Mouse (Mus musculus) monocyte, adult 2 months (primary cell): ENCODE results near the gene Ctse.

Source experiments
- DNase-seq, 2 experiments: peaks; one replicate each; pipeline ENCODE4 v3.0.0; 2022; ENCODE audit warnings: low spot score in 2 of 2, low read depth in 1 of 2

Gene Ctse

DNA sequence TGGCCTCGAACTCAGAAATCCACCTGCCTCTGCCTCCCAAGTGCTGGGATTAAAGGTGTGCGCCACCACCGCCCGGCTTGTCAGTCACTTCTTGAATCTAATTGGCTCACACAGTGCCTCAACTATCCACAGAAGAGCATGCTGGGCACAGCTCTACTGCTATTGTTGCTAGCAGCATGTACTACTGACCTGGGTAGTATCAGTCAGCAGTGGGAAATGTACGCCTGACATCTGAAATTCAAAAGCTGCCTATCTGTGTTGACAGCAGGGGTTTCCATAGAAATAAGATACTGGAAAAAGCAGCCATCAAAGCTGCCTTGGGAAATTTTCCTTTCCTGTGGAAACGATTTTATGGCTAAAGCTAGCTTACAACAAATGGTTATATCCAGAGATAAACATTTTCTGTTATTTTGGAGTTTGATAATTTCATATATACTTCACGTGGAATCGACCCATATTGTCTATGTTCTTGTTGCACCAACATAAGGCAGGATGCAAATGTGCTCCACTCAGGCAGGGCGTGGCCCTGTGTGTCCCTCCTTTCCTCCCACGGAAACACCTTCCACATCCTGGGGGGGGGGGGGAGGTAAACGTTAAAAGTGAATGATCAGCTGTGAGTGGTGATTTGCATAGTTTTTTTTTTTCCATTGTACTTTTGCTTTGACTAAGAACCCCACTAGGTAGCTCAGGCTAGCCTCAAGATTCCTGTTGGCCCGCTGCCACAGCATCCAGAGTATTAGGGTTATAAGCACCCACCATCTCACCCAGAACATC lies 14.8 kb downstream of the Ctse start:
- DNase-seq: no peak

DNA sequence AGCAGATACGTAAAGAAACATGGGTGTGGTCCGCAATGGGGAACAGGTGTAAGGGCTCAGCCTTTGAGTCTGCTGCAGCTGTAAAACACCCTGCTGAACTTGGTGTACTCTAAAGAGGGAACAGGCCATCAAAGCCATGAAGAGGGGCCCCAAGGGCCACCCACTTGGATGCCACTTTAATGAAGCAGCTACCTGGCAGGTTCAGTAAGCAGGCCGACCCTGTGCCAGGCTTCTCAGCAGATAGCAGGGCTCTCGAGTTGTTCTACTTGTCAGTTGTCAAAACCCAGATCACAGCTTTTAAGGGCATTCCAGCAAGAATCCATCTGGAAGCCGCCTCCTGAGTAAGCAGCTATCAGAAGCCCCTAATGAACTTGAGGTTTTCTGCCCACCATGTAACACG lies 17.5 kb downstream of the Ctse start:
- DNase-seq: no peak

DNA sequence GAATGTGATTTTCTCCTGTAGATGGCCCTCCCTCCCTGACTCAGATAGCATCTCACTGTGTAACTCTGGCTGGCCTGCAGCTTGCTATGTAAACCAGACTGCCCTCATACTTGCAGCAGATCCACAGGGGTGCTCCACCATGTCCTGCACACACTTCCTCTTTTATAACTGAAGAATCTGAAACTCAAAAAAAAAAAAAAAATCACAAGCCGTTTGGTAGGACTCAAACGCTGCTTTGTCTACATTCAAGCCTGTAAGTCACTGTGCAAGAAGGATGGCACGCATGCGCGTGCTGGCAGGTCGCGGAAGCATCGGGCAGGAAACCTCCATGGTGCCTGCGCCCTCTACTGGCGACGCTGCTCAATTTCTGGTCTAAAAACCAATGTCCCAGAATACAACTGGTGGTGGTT lies 19.8 kb downstream of the Ctse start:
- DNase-seq: peak; percentile 78 to 82

DNA sequence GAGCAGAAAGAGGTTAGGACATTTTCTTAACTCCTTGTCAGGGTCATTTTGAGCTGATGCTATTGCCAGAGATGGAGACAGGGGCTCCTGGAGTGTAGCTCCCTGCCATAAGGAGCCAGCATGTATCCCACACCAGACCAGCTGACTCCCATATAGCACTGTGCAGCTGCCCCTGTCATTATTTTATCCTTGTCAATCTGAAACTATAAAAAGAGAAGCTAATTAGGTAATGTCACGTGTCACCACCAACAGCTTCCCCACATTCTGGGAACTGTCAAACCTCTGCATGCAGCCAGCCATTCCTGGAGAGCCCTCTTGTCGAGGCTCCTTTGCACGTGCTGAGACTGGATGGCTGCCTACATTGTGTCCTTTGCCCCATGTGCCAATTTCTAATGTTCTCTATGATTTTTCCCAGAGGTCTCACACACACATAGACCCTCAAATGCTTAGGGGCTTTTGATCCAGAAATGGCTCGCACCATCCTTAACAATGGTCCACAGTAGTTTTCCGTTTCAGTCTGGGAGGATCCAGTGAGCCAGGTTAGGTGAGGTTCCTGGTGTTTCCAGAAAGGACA lies 21.5 kb downstream of the Ctse start:
- DNase-seq: no peak

DNA sequence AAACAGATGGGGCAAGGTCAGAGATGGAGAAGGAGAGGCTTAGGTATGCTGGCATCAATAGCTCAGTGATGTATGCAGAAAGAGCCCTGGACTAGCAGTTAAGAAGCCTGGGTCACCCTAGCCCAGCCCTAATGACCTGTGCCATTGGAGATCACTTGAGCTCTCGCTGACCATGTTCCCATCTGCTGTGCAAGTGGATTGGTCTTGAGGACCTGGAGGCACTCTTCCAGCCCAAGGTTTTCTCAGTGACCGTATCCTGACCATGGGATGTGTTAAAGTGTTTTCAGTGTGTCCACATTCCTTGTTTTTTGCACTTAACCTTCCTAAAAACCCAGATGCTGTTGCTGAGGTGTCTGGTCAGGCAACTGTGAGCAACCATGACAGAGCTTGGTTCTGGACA lies 22.2 kb downstream of the Ctse start:
- DNase-seq: no peak

DNA sequence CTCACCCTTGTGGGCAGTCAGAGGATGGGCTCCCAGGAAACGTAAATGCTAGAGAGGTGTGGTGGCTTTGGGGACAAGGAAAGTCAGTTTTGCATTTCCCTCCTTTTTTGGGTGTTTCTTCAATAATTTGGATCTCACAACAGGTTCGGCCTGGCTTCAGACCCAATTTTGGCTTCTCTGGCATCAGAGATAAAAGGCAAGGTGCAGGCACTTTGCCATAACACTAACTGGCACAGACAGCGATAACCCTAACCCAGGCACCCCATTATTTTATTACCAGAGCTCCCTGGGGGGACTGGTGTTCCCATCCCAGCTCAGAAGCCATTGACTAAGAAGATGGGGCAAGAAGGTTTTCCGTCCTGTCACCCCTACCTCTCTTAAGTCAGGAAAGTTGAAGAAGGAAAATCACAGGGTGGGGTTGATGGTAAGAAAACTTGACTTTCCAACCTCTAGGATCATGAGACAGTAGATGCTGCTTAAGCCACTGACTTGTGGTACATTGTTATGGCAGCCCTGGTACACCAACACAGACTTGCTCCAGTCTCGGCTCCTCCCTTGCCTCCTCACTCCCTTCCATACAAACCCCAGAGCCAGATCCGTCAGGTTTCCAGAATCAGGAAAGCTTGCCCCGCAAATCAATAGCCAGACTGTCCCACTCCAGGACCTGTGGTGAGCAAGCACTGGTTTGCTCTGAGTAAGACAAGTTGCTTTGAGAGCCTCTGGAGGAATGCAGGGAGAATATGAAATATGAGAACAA lies 22.8 kb downstream of the Ctse start:
- DNase-seq: no peak

DNA sequence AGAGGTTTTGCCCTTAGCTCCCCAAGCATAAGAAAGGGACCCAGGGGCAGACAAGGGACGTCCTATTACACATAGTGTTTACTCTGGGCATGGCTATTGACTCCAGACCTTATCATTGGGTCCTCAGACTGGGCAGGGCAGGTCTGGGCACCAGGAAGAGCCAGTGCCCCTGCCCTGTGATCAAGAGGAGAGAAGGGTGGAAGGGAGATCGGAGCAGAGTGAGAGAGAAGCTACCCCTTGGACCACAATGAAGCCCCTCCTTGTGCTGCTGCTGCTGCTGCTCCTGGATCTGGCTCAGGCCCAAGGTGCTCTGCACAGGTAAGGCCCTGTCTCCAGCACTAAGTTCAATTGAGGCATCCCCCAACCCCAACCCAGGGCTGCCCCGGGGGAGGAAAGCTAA lies 23.6 kb downstream of the Ctse start:
- DNase-seq: no peak

DNA sequence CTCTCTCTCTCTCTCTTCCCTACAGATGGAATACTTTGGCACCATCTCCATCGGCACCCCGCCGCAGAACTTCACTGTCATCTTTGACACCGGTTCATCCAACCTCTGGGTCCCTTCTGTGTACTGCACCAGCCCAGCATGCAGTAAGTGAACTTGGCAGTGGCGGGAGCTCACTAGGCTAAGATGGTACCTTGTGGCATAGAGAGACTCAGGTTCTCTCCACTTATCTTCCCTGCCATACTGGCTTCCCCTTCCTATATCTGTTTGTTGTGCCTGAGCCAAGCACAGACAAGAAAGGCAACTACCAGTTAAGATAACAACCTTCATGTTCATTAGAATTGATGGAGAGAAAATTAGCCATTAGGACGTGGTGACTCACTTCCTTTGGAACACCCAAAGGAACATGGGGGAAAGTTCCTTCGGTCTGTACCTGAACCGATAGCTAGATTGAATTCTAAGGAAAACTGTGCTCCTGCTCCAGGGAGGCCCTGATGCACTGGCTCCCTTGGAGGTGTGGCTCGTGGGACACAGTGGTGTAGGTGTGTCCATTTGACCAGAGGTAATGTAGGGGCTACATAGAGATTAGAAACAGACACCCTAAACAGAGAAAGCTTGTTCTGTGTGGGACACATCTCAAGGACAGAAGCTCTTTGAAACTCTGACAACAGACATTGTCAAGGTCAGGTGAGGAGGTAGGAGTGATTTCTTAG lies 25.3 kb downstream of the Ctse start:
- no peak for DNase-seq

DNA sequence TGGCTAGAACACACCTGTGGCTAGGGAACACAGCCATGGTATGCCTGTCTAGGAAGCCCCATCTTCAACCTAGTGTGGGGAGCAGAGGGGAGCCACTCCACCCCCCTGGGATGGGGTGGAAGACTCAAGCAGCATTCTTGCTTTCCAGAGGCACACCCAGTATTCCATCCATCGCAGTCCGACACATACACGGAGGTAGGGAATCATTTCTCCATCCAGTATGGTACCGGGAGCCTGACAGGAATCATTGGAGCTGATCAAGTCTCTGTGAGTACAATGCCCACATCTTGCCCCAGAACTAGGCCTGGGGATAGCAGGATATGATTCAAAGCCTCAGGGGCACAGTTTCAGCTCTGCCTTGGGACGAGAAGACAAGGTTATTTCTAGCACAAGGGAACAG lies 26.0 kb downstream of the Ctse start:
- no peak for DNase-seq

DNA sequence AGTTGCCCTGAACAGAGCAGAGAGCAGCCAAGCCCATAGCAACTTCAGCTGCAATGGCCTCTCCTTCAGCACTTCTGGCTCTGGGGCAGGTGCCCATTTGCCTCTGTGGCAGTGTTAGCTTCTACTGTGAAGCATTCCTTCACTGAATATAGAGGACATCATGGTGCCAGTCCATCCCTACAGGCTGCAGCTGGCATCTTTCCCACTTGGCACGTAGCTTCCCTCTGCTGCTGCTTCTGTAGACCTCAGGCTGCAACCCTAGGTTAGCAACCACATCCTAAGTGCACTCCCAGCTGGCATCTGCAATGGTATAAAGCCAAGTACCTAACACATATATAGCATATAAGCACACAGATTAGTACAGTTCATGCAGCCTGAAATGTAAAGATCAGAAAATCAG lies 27.8 kb downstream of the Ctse start:
- DNase-seq: no peak

DNA sequence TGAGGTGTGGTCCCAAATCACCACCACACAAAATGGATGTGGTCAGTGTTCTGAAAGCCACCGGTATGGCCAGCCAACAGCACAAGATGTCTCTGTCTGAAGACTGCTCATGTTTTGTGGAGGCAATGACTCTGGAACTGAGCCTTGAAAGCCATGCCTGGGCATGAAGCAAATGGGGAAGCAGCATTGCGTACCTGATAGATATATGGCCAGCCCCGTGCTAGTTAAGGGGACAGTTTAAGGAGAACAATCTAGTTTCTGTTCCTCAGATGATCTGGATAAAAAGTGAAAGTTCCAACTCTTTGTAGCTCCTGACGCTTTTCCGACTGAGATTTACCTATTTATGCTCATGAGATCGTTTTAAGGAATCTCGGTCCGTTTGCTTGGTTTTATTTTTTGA lies 33.0 kb downstream of the Ctse start:
- no peak for DNase-seq

DNA sequence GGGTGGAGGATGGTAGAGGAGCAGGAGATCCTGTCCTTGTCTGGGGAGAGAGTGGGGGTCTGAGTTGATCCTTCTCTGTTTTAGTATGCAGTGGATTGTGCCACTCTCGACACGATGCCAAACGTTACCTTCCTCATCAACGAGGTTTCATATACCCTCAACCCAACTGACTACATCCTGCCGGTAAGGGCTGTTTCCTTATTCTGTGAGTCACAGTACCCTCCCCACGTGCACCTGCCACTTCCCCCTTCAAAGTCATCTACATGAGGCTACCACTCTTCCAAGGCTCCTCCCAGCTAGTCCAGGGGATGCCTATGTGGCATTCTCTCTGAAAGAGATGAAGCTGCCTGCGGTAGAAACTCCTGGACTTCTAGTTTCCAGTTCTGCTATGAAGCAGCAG lies 34.3 kb downstream of the Ctse start:
- DNase-seq: peak; percentile 44 to 57

DNA sequence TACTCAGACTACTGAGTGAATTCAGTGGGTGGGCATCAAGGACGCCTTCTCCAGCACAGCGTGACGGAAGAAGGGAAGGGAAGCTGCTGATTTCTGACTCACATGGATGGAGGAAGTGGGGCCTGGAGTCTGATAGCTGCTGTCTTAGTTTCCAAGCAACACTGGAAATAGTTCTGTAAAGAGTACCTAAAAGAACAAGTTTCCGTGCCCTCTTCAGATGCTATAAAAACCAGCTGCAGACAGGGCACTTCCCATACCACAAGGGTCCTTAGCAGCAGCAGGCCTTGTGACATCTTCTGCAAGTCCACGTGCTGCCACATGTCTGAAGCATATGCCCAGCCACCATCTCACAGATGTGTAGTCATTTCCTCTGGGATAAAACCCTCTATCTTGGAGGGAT lies 41.5 kb downstream of the Ctse start:
- peak in 1 of 2 experiments; percentile 63 for DNase-seq

DNA sequence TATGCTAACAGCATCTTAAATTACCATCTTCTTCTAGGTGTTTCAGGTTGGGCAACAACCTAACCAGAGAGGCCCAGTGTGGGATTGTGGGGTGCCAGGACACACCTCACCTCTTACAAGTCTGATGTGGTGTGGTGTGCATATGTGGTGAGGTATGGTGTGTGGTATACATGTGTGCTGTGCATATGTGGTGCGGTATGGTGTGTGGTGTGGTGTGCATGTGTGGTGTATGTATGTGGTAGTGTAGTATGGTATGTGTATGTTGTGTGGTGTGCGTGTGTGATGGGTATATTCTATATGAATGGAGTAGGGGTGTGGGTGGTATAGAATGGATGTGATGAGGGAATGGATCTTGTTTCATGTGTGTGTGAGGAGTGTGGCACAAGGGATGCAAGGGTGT lies 49.6 kb downstream of the Ctse start:
- DNase-seq: no peak

DNA sequence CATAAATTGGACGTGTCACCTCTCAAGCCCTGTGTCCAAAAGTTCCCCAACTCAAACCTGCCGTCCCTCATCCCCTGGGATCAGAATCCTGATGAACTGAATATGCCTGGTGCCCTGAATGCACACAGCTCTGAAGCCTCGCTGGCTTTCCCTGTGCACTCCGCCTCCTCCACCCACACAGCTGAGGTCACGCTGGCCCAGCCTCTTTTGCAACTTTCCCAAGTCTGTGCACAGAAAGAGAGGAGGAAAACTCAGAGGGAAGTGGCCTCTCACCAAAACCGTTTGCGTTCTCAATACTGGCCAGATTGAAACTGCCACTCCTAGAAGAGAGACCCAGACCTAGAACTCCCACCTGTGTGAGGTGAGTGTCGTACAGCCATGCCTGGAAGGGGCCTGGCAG lies 50.4 kb downstream of the Ctse start, which contains the start of gene Rab7b:
Gene Rab7b (plus strand): TSS at position 221 of the 400 bp plus-strand sequence.
- peak; percentile 56 to 58 for DNase-seq

DNA sequence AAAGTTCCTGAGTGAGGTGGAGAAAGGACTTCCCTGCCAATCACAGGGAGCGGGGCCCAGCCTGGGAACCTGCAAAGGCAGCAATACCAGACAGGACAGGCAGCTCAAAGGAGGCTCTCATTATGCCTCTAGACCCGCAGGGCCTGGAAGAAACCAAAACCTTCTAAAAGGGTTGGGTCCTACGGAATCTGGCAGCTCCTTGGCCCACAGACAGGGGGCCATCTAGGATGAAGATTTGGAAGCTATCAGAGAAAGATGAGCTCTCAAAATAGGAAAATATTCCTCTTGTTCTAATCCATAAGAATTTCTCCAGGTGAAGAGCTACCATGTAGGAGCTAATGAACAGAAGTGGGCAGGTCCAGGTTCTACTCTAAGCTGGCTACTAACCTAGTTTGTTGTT lies 50.9 kb downstream of the Ctse start:
- DNase-seq: no peak

DNA sequence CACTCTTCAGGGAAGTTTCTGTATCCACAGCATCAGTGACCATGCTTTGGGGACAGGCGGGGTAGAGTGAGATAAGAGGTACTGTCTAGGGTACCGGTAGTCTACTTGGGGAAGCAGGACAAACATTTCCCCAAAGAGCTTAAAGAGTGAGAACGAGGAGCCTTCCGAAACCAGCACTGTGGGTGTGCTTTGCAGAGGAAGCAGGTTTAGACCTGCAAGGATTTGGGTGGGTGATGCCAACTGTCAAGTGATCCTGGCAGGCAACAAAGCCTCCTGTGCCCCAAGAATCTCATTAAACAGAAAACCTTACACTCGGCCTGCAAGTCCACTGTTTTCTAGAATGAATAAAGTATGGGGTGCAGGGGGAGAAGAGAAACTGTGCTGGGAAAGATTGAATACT lies 51.8 kb downstream of the Ctse start:
- no peak for DNase-seq

DNA sequence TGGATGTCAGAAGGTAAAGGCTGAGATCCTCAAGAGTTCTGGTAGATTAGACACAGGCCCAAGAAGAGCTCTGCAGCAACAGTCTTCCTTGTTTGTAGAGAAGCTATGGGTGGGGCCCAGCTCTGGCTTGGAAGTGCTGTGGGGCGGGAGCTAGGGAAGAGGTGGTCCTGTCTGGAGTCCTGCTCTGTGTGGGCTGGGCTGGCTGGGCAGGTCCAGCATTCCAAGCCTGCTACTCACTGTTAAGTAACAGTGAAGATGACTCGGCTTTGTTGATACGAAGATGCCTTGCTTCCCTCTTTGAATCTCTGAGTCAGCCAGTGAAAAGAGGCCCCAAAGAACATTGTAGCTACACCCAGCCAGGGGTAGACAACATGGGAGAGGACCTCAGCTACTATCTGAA lies 52.3 kb downstream of the Ctse start:
- DNase-seq: peak; percentile 44 to 54

DNA sequence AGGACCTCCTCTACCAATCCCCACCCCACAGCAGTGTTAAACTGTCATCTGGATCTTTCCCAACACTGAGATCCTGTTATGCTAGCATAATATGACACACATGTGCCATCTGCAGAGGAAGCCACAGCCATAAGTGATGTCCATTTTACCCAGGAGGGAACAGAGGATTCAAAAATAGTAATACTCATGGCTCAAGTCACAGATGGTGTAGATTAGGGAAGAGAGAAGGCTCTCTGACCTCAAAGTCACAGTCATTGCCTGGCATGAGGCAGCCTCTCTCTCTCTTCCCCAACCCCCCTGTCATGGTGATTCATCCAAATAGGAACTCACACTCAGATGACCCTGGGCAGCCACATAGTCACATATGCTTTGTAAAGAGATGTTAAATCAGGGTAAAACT lies 53.2 kb downstream of the Ctse start:
- DNase-seq: peak; percentile 58 to 76

DNA sequence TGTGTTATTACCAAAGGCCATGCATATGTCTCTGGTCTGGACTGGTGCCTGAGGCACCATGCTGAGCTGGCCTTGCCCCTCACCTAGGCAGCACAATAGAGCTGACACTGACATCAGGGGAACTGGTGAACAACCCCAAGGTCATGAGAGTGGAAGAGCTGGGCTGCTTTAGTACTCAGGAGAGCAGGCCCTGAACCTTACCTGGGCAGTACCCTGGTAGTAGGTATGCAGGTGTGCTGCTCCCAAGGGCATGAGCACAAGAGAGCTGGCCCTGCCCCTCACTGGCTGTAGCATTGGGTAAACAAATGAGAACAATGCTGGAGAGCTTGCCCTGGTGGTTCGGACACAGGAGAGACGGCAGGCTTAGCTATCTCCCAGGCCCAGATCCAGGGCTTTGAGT lies 57.2 kb downstream of the Ctse start:
- no peak for DNase-seq

DNA sequence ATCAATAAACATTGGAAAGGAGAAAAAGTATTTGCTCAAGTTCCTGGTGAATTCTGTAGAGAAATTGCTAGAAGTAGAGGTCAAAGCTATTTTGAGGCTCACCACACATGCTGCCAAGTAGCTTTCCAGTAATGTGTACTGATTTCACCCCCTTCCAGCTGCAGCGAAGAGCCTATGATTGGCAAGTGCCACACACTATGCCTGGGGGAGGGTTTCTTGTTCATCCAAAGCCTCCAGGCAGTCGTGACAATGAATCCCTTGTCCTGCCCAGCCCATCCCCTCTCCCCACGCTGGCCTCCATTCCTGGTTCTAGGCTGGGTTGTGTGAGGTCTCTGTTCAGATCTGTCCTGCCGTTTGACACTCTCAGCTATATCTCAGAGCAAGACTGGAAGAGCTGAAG lies 58.2 kb downstream of the Ctse start:
- DNase-seq: no peak

DNA sequence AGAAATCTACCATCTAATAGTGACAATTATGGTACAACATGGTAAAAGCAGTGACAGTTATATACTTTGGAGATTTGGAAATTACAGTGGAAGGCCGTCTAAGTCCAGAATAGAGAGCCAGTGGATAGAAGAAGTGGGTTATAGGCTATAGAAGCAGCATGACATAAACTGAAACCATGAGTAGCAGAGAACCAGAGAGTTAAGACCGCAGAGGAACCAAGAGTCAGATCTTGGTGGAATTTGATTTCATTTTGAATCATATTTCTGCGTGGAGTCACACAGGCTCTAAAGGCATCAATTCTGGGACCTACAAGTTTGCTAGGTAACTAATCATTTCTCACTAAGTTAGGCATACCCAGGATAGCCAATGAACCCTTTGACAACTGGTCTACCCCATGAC lies 60.7 kb downstream of the Ctse start:
- no peak for DNase-seq
